Mouse (Mus musculus) embryonic facial prominence, embryonic 12.5 days (tissue): ENCODE data around the gene Pdzd8. TPM values are rescaled to one million over a fixed set of nuclear protein-coding genes. Genes with fewer than 3 reads are reported as not detected.

Experiments used
- ATAC-seq: fragments of 200-750 bp; cut with Nextera tagmentation; 2 replicates; pipeline ENCODE4 v1.8.0; 2017; ENCODE audit not compliant: insufficient number of reproducible peaks, insufficient read depth, low FRiP score, low TSS enrichment
- H3K27ac ChIP-seq: fragments of 300-500 bp; sonication (generic); 2 replicates; pipeline ENCODE4 v1.5.1; 2016; ENCODE audit warnings: mild to moderate bottlenecking
- H3K27me3 ChIP-seq: fragments of 300-500 bp; sonication (generic); 2 replicates; pipeline ENCODE4 v1.6.1; 2016; ENCODE audit warnings: mild to moderate bottlenecking, moderate library complexity
- H3K36me3 ChIP-seq: fragments of 300-500 bp; sonication (generic); 2 replicates; pipeline ENCODE4 v1.6.1; 2016; ENCODE audit warnings: mild to moderate bottlenecking
- H3K4me1 ChIP-seq: fragments of 300-500 bp; sonication (generic); 2 replicates; pipeline ENCODE4 v1.6.1; 2016
- H3K4me2 ChIP-seq: fragments of 300-500 bp; sonication (generic); replicated peaks from 2 replicates; pipeline ENCODE4 v1.6.1; 2016; ENCODE audit warnings: mild to moderate bottlenecking, moderate library complexity
- H3K4me3 ChIP-seq: fragments of 300-500 bp; sonication (generic); 2 replicates; pipeline ENCODE4 v1.5.1; 2016; ENCODE audit warnings: mild to moderate bottlenecking
- H3K9ac ChIP-seq: fragments of 300-500 bp; sonication (generic); 2 replicates; pipeline ENCODE4 v1.6.1; 2016; ENCODE audit warnings: mild to moderate bottlenecking, moderate library complexity
- H3K9me3 ChIP-seq: fragments of 300-500 bp; sonication (generic); 2 replicates; pipeline ENCODE4 v1.6.1; 2016; ENCODE audit warnings: mild to moderate bottlenecking, moderate library complexity
- WGBS: fragments of 180-500 bp; shearing (Covaris S2); methylation state at CpG from one replicate; pipeline ENCODE4 v1.1.7; 2016; 5-methylcytosine and 5-hydroxymethylcytosine counted together
- polyA plus RNA-seq: library from polyadenylated mRNA; unstranded; fragments of >200 nt; fragmentation: Nextera tagmentation; extraction: Ambion mirVana; gene quantifications from 2 replicates; pipeline ENCODE4 v1.2.1, GENCODE M21; 2016

Gene Pdzd8
- polyA plus RNA-seq, 1 experiment from 2014 or later: 18.8 TPM

DNA sequence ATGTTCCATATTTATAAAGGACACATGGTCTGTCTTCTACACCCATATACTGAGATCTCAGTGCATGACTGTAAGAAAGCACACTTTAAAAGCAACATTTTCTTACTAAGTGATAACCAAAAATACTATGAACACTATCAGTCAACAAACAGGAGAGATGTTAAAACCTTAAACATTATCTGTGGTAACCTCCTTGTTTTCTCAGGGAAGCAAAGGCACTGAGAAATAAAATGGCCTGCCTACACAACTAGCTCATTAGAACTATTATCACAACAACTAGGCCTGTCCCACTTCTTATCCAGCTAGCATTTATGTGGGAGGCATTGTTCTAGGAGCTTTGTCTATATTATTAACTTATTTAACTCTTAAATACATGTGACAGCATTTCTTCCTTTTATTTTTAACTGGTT lies 14.8 kb downstream of the Pdzd8 start:
- H3K36me3 ChIP-seq: no peaks in the 10 kb centered on the region
- no peak overlapping the region for H3K4me3 ChIP-seq
- H3K27me3 ChIP-seq: no peaks in the 10 kb centered on the region
- H3K9ac ChIP-seq: no peak overlapping the region
- H3K4me1 ChIP-seq: no peaks in the 10 kb centered on the region
- no peak overlapping the region for H3K27ac ChIP-seq
- no peak overlapping the region for H3K4me2 ChIP-seq
- no peak for ATAC-seq
- no peaks in the 10 kb centered on the region for H3K9me3 ChIP-seq

- H3K27ac ChIP-seq: no peak within 1 kb of the TSS
- WGBS: 99% methylated on average over 14 of the region's 14 CpGs
- no peak within 1 kb of the TSS for H3K4me3 ChIP-seq
- H3K36me3 ChIP-seq: no peaks in the 10 kb centered on the region
- H3K4me1 ChIP-seq: no peaks in the 10 kb centered on the region
- H3K9ac ChIP-seq: no peak within 1 kb of the TSS
- H3K9me3 ChIP-seq: no peaks in the 10 kb centered on the region
- no peak within 1 kb of the TSS for H3K4me2 ChIP-seq
- no peak for ATAC-seq
- no peaks in the 10 kb centered on the region for H3K27me3 ChIP-seq
These were observed 23.6 kb downstream of the Pdzd8 start, which contains the start of gene Rps12-ps3 for GRCm38 (mm10) chr19:59321990-59322389. TSS of gene Rps12-ps3 (plus strand) at chr19:59322290.

DNA sequence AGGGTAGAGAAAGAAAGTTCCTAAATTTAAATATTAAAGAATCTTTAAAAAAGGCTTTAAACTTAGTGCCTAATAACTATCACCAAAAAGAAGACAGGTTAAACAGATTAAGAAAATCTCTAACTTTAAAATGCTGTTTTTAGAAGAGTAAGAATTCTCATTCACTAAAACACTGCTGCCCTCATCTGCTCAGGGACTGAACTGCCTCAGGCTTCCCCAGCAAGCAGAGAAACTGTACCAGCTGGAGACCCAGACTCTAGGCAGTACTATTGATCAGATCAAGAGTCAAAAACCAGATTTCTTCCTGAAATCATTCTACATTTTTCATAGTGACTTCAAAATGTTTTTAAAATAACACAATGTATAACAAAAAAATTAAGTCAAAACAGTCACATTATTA lies 29.0 kb downstream of the Pdzd8 start:
- Histone ChIP-seq H3K4me3 (no peak overlapping the region), H3K9me3 (no peaks in the 10 kb centered on the region), H3K27me3 (no peaks in the 10 kb centered on the region), H3K9ac (no peak overlapping the region), H3K4me1 (no peaks in the 10 kb centered on the region), H3K36me3 (no peaks in the 10 kb centered on the region), H3K27ac (no peak overlapping the region), H3K4me2 (no peak overlapping the region)
- no peak for ATAC-seq

DNA sequence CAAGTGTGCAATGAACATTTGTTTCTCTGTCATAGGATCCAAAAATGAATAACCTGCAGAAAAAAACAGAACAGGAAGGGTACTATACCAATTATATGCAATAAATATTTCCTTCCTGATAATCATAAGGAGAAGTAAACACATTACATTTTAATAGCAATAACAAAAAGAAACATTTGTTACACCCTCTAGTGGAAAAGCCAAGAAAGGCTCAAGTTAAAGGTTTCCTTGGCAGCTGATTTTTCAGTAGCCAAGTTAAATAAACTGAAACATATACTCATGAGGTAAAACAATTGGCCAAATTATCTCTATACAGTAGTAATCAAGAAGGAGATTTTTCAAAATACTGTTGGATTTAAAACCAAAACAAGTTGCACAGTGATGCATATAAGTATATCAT lies 30.3 kb downstream of the Pdzd8 start:
- H3K4me1 ChIP-seq: no peaks in the 10 kb centered on the region
- ATAC-seq: no peak
- no peaks in the 10 kb centered on the region for H3K36me3 ChIP-seq
- no peaks in the 10 kb centered on the region for H3K27me3 ChIP-seq
- H3K4me2 ChIP-seq: no peak overlapping the region
- H3K9ac ChIP-seq: no peak overlapping the region
- H3K27ac ChIP-seq: no peak overlapping the region
- H3K4me3 ChIP-seq: no peak overlapping the region
- no peaks in the 10 kb centered on the region for H3K9me3 ChIP-seq

- H3K4me2 ChIP-seq: no peak overlapping the region
- no peak for ATAC-seq
- H3K36me3 ChIP-seq: no peaks in the 10 kb centered on the region
- H3K27ac ChIP-seq: no peak overlapping the region
- no peaks in the 10 kb centered on the region for H3K9me3 ChIP-seq
- H3K27me3 ChIP-seq: no peaks in the 10 kb centered on the region
- H3K4me1 ChIP-seq: no peaks in the 10 kb centered on the region
- no peak overlapping the region for H3K4me3 ChIP-seq
- WGBS: 88% methylated on average over 5 of the region's 5 CpGs
- H3K9ac ChIP-seq: no peak overlapping the region
These were observed 53.3 kb downstream of the Pdzd8 start for GRCm38 (mm10) chr19:59292183-59292839.

DNA sequence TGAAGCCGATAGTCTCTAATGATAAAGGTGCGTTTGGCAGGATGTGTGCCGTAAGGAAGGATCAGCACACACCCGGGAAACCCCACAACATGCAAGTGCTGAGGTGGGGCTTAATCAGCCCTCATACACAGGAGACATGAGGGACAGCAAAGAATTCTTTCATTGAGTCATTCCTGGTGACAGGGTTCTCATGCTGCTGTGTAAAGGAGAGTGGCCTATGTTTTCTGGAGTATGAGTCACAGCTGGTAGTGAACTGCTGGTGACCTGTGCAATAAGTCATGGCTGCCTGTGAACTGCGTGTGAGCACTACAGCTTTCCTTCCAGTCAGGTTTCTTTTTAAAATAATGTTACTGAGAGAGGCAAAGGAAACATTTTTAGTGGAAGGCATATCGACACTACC lies 55.8 kb downstream of the Pdzd8 start:
- no peak overlapping the region for H3K27ac ChIP-seq
- H3K4me3 ChIP-seq: no peak overlapping the region
- no peak overlapping the region for H3K4me2 ChIP-seq
- no peak for ATAC-seq
- WGBS: 87% methylated on average over 6 of the region's 6 CpGs
- H3K4me1 ChIP-seq: no peaks in the 10 kb centered on the region
- no peaks in the 10 kb centered on the region for H3K36me3 ChIP-seq
- no peak overlapping the region for H3K9ac ChIP-seq
- no peaks in the 10 kb centered on the region for H3K27me3 ChIP-seq
- H3K9me3 ChIP-seq: no peaks in the 10 kb centered on the region

DNA sequence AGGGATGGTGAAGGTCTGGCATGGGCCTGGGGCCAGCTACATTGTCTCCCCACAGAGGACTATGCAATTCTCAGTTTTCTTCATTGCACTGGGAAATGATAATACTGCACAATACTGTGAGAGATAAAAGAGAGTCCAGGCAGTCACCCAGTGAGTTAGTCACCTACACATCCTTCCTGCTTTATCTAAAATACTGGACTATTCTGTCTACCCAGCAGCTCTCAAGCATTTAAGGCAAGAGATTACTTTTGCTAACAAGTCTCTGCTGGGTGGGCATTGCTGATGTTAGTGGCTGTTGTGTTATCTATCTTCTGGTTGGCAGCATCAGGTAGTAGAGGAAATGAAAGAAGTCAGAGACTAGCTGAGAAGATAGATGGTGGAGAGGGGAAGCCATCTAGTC lies 56.5 kb downstream of the Pdzd8 start:
- H3K9me3 ChIP-seq: no peaks in the 10 kb centered on the region
- no peaks in the 10 kb centered on the region for H3K4me1 ChIP-seq
- ATAC-seq: no peak
- H3K4me3 ChIP-seq: no peak overlapping the region
- no peaks in the 10 kb centered on the region for H3K36me3 ChIP-seq
- no peaks in the 10 kb centered on the region for H3K27me3 ChIP-seq
- no peak overlapping the region for H3K9ac ChIP-seq
- H3K4me2 ChIP-seq: no peak overlapping the region
- H3K27ac ChIP-seq: no peak overlapping the region

DNA sequence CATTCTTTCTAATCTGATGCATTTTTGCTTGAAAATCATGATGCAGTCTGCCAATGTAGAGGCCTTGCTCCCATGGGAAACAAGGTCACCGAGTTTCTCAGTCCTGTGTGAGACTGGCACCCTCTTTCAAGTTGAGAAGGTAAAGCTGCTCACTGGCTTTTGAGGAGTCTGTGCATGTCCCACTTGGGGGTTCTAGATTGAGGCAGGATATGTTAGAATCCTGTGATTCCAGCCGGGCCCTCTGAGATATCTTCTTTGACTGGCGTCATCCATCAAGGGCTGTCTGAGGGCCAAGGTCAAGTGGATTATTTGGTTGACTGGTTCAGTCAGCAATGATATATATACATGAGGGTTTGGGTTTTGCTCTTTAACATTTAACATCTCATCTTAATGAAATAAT lies 63.6 kb downstream of the Pdzd8 start:
- Histone ChIP-seq H3K27me3 (no peaks in the 10 kb centered on the region), H3K4me3 (no peak overlapping the region), H3K27ac (no peak overlapping the region), H3K9ac (no peak overlapping the region), H3K9me3 (no peaks in the 10 kb centered on the region), H3K4me2 (no peak overlapping the region), H3K4me1 (no peaks in the 10 kb centered on the region), H3K36me3 (no peaks in the 10 kb centered on the region)
- ATAC-seq: no peak
- WGBS: 86% methylated on average over 3 of the region's 3 CpGs

- H3K9me3 ChIP-seq: no peaks in the 10 kb centered on the region
- H3K27ac ChIP-seq: no peak overlapping the region
- no peak for ATAC-seq
- no peak overlapping the region for H3K4me3 ChIP-seq
- no peak overlapping the region for H3K9ac ChIP-seq
- H3K27me3 ChIP-seq: no peaks in the 10 kb centered on the region
- no peaks in the 10 kb centered on the region for H3K4me1 ChIP-seq
- no peaks in the 10 kb centered on the region for H3K36me3 ChIP-seq
- H3K4me2 ChIP-seq: no peak overlapping the region
These were observed 64.7 kb downstream of the Pdzd8 start for GRCm38 (mm10) chr19:59280841-59281240.

- Histone ChIP-seq H3K9ac (no peak overlapping the region), H3K4me1 (no peaks in the 10 kb centered on the region), H3K27ac (no peak overlapping the region), H3K27me3 (no peaks in the 10 kb centered on the region), H3K36me3 (no peaks in the 10 kb centered on the region), H3K4me2 (no peak overlapping the region), H3K9me3 (no peaks in the 10 kb centered on the region), H3K4me3 (no peak overlapping the region)
- 80% methylated on average over 7 of the region's 7 CpGs for WGBS
- 0 out of 2 replicates have a peak, but pooled peaks have one; percentile 15 for ATAC-seq
These were observed 69.2 kb downstream of the Pdzd8 start for GRCm38 (mm10) chr19:59276354-59276753.

DNA sequence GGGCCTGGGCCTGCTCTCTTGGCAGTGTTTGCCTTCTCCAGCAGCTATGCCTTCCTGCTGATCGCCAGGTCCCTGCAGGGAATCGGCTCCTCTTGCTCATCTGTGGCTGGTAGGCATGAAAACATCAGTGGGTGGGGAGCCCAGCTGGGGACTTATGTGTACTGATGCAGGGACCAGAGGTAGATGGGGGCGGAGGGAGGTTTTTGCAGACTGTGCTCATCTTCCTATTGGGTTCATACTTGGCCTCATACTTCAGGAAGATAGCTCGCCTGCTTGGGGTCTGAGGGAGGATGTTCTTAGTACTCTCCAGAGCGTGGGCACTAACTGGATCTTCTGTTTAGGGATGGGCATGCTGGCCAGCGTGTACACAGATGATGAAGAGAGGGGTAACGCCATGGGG lies 72.4 kb downstream of the Pdzd8 start:
- Histone ChIP-seq H3K36me3 (no peaks in the 10 kb centered on the region), H3K27ac (no peak overlapping the region), H3K4me3 (no peak overlapping the region), H3K4me1 (no peaks in the 10 kb centered on the region), H3K9ac (no peak overlapping the region), H3K27me3 (no peaks in the 10 kb centered on the region), H3K9me3 (no peaks in the 10 kb centered on the region), H3K4me2 (no peak overlapping the region)
- no peak for ATAC-seq
- 90% methylated on average over 7 of the region's 7 CpGs for WGBS

GRCm38 (mm10) chr19:59267417-59267963 lies 78.1 kb downstream of the Pdzd8 start:
- H3K27me3 ChIP-seq: peaks cover 7% of the 10 kb centered on the region; the same call in 1 of the 2 replicates
- 10% methylated on average over 5 of the region's 5 CpGs for WGBS
- 0 out of 2 replicates have a peak overlapping the region, but pooled peaks have one; percentile 4 for H3K27ac ChIP-seq
- 0 out of 2 replicates have a peak overlapping the region, but pooled peaks have one; percentile 1 for H3K4me2 ChIP-seq
- peaks cover 16% of the 10 kb centered on the region; the same call in 1 of the 2 replicates for H3K4me1 ChIP-seq
- no peak overlapping the region for H3K4me3 ChIP-seq
- no peak for ATAC-seq
- no peak overlapping the region for H3K9ac ChIP-seq
- no peaks in the 10 kb centered on the region for H3K36me3 ChIP-seq
- H3K9me3 ChIP-seq: no peaks in the 10 kb centered on the region
